Mouse (Mus musculus) forebrain, embryonic 10.5 days (tissue): ENCODE results near the gene Msh6. TPM values are rescaled to one million over a fixed set of nuclear protein-coding genes. Genes with fewer than 3 reads are reported as not detected.

Experiments used
- polyA plus RNA-seq: library from polyadenylated mRNA; unstranded; fragments of >200 nt; fragmentation: Nextera tagmentation; extraction: Ambion mirVana; gene quantifications from 2 replicates; pipeline ENCODE4 v1.2.1, GENCODE M21; 2016

Msh6 gene
- polyA plus RNA-seq, 1 experiment from 2014 or later = 111 TPM

Other genes starting within 250 kb of the Msh6 start
- 0.07 and 0.20 TPM in 2 replicates for gene Kcnk12, start 177.1 kb upstream of the Msh6 start, polyA plus RNA-seq
- gene Rpl36-ps4, start 54.1 kb upstream of the Msh6 start, polyA plus RNA-seq = not detected in 2 replicates
- 15.3 and 15.4 TPM in 2 replicates for gene Fbxo11, start 90.2 kb downstream of the Msh6 start, polyA plus RNA-seq